Mouse (Mus musculus) thymus, postnatal 36 days (tissue): Measurements from ENCODE around the gene Cort.

ENCODE experiments used
- DNase-seq, 2 experiments: peaks; one replicate each; pipeline ENCODE4 v3.0.0; 2022; ENCODE audit warnings: mixed read lengths in 2 of 2

Cort gene

DNA sequence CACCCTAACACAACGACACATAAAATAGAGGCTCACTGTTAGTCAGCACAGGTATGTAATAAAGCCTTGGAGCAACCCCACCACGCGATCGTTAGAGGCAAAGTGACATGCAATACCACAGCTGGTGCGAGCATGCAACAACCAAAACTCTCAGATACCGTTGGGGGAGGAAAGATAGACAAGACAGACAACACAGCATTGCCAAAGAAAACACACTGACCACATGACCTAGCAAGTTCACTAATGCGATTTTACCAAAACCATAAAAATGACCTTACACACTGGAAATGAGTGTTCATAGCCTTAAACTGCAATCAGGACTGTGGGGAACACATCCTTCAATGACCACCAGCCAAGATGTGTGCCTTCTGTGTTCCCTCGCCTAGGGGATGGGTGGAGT lies 35.2 kb downstream of the Cort start:
- no peak for DNase-seq

GRCm38 (mm10) chr4:149085381-149085780 lies 41.2 kb downstream of the Cort start:
- no peak for DNase-seq

- DNase-seq: no peak
Observed at GRCm38 (mm10) chr4:149081528-149081927, 45.0 kb downstream of the Cort start.

DNA sequence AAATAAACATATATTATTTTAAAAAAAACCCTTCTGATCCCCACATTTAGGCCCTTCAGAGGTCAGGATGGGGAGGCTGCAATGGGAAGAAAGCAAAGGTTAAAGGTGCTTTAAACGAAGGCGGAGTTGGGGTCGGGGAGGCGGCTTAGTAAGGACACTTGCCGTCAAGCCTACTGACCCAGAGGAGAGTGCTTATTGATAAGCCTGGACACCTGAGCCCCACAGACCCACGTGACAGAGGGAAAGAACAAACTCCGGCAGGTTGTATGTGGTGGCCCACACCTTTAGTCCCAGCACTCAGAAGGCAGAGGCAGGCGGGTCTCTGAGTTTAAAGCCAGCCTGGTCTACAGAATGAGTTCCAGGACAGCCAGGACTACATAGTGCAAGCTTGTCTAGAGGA lies 46.5 kb downstream of the Cort start:
- DNase-seq: no peak

GRCm38 (mm10) chr4:149079629-149080028 lies 46.9 kb downstream of the Cort start:
- no peak for DNase-seq

DNA sequence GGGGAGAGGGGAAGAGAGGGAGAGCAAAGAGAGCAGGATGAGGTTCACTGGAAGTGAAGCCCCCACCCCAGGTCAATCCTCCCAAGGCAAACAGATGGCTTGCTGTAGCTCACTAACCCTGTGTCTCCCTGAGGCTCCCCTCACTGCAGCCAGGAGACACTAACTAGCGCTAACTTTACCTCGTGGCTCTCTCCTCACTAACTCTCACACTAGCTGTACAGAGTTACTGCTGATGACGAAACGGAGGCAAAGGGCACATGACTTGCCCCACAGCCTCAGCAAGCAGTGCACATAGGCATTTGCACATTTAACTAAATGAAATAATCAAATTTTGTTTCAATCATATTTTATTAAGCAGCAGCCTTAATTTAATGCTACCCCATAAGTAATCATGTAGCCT lies 48.3 kb downstream of the Cort start:
- no peak for DNase-seq

GRCm38 (mm10) chr4:149075871-149076575 lies 50.5 kb downstream of the Cort start:
- peak; percentile 65 to 76 for DNase-seq

GRCm38 (mm10) chr4:149075073-149075472 lies 51.5 kb downstream of the Cort start:
- DNase-seq: no peak
